Mouse (Mus musculus): Measurements from ENCODE around the gene Riok1.
A peak's percentile ranks its signal among the peaks of the same experiment; 100 is the strongest.

The Riok1 gene

DNA sequence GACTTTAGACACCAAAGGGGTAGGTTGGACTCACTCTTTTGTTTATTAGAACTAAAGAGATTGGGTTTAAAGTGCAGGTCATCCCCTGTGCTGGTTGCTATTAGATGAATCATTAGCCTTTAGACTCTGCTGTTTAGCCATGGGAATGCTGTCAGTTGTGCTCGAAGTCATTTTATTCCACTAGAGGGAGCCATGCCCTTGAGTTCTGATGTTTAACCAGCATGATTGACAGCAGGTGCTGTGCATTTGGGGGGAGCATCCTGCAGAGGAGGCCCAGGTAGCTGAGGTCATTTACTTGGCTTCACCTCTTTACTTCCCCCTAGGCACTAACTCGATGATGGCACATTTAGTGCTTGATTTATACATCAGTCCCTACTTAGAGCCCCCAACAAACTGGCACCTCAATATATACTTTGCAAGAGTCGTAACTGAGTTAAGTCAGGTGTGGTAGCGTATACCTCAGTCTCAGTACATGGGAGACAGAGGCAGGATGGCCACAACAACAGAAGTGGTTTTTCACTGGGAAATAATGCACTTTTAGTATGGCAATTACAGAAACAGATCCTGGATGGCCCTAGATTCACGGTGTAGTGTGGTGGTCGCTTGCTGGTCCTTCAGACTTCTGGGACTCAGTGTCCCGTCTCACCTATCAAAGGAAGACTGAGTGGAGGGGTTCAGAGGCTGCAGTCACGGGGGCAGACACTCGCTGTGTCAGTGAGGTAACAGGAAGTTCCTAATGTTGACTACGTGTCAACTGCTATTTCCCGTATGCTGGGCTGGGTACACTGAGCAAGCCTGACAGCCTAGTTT, 28.3 kb downstream of the Riok1 start:
- peak; percentile 12 to 56 for DNase-seq

DNA sequence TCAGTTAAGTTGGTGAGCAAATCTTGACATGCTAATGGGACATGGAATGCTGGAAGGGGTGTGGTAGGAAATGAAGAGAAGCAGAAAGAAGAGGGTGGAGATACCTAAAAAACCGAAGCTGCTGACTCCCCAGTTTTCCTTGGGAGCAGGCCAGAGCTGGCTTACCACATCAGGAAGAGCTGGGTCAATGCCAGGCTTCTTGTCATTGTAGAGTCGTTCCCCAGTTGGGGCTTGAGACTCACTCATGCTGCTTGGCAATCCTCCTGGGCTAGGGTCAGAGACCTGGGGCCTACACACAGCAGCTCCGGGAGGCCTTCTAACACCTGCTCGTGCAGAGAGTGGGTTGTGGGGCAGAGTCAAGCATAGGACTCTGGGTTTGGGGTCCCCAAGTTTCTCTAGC, 34.1 kb downstream of the Riok1 start:
- DNase-seq = peak in 1 of 2 experiments; percentile 10

DNA sequence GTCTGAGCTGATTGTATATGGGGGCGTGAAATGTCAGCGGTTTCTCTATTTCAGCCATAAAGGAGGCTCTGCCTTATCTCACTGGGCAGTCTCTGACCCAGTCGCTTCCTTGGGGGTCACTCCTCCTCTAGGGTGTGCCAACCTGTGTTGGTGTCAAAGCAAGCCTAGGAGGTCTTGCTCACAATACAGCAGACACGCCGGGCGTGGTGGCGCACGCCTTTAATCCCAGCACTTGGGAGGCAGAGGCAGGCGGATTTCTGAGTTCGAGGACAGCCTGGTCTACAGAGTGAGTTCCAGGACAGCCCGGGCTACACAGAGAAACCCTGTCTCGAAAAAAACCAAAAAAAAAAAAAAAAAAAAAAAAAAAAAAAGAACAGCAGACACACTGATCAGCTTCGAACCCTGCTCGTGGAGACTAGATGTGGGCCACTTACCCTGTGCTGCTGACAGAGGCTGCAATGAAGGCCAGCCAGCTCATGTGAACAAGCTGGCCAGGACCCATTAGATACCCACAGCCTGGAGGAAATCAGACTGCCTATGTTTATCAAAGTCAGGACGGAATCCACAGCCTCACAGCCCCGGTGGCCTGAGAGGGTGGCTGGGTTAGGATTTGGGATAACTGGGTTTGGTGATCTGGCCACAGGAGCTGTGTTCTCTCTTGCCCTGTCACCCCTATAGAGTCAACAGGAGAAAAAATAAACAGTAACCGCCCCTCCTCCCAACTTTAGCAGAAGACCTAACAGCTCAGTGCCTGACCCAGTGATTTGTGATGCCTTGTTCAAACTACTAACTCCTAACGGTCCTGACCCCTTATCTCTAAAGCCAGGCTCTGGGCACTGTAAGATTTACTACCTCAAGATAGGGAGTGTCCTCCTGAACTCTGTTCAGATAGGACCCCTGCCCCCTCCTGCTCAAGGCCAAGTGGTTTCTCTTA, 36.8 kb downstream of the Riok1 start:
- DNase-seq = no peak

DNA sequence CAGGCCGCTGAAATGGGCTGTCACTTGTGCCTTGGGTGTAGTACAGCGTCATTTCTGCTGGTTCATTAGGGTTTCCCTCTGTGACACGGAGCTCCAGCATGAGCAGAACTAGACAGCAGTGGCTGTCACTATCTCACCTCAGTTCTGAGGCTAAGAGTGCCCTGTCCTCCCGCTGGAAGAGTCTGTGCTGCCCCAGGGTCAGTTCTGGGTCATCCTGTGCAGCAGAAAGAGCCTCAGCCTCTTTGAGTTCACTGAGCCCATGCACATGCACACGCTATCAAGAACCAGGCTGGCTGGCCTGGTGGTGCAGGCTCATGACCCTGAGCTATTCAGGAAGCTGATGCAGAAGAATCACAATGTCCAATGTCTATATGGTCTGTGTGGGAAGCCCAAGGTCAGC, 37.6 kb downstream of the Riok1 start:
- DNase-seq = no peak

DNA sequence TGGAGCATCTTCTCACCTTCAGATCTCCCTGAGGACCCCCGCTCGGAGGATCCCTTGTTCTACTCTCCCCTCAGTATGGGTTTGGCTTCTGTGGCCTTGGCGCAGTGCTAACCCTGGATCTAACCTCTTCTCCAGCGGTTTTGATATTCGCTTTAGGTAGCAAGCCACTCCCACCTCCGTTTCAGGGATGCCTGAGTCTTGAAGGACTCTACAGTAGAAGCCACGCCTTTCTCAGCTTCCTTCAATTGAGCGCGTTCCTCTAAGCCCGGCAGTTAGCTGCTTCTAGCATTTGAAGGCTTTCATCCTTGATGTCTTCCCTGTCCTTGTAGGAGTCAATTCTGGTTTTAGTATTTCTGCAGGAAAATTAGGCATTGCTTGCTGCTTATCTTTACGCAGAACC, 40.3 kb downstream of the Riok1 start:
- DNase-seq = peak in 1 of 2 experiments; percentile 32

DNA sequence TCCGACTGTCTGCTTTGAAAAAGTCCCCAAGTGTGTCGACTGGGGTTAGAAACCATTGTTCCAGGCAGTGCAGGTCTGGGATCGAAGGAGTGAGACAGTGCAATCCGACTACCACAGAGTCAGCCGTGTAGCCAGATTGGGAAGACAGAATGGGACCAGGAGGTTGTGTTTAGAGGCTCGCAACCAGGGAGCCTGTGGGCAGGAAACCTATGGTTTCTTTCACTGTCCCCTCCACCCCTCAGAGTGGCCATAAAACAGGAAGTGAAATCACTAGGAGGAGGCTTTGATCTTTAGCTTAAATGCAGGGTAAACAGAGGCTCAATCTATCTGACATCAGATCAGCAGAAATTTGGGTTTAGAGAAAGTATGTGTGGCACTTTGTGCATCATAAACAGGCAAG, 42.0 kb downstream of the Riok1 start:
- no peak for DNase-seq

DNA sequence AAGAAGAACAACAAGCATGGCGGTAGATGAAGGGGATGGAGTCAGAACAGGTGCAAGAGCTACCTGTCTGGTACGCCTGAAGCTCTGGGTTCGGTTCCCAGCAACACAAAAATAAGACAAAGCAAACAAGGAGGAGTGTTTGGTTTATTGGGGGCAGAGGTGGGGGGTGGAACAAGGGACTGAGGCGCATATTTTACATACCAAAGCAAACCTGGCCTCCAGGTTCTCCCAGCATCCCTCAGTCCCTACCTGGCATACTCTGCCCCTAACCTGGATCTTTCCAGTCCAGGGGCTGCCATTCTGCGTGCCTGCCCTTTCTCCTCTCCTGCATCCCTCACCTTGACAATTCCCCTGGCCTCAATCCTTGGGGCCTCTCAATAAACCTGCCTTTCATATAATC, 42.6 kb downstream of the Riok1 start:
- no peak for DNase-seq

DNA sequence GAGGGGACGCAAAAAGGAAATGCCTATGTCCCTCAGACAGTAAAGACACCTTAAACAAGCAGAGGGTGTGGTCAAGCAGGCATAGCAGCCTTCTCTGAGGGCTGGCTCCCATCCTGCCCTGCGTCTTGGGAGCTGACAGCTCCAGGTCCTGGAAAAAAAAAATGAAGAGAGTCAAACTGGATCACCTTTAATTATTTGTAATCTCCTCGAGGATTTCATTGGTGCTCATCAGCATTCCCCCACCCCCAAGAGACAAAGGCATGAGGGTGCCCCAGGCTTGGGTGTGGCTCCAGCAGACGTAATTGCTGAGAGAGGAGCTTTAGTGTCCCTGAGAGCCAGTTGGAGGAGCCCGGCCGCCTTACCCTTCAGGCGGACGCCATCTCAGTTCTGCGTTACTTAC, 43.2 kb downstream of the Riok1 start:
- DNase-seq = no peak

DNA sequence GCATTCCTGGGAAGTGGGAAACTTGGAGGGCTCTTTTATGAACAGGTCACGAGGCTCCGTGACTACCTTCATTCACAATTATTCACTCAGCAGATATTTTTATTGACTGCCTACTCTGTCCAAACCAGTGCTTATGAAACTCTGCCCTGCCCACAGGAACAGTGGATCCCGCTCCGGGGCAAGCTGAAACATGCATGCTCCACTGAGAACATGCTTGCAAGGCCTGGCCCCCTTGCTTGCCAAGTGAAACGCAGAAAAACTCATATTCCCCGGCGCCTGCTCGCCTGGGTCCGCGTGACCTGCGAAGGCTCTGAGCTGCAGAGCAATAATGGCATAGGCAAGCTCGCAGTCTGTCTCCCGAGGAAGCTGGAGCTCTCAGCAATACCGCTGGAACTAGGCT, 43.9 kb downstream of the Riok1 start:
- no peak for DNase-seq

DNA sequence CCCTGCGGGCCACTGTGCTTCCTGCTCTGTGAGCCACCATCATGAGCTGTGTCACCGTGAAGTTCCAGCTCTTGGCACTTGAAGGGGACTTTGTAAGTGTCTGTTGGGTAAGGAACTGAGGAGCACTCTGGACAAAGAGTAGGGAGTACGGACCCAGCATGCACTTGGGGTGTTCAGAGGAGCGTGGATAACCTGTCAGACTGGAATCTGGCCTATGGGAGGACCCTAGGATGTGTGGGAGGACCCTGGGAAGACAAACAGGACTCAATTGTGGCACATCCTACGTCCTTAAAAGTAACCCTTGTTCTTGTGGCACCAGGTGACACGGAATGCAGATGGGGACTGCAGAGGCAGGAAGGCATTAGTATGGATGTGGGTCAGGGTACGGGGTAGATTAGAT, 44.4 kb downstream of the Riok1 start:
- DNase-seq = no peak

DNA sequence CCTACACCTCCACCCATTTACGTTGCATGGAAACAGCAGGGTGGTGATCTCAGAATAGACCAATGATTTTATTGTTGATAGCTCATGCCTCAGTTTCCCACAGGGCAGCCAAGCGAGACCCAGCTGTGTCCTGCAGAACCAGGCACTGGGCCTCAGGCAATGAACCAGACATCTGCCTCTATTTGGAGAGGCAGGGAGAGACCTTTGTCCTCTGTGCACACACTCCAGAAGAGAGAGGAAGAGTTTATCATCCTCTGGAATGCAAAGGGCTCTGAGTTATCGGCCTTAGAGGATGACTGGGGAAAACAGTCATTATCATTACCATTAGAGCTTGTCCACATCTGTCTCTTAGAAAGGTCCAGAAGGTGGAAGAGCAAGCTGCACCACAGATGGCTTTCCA, 49.9 kb downstream of the Riok1 start:
- DNase-seq = no peak

DNA sequence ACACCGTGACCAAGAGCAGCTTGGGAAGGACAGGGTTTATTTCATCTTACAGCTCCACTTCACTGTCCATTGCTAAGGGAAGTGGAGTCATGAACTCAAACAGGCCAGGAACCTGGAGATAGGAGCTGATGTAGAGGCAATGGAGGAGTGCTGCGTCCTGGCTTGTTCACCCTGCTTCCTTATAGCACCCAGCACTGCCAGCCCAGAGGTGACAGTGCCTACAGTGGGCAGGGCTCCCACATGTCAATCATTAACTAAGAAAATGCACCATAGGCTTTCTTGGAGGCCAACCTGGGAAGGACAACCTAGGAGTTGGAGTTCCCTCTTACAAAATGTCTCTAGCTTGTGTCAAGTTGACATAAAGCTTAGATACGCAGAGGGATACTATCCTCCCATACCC, 51.2 kb downstream of the Riok1 start:
- no peak for DNase-seq

DNA sequence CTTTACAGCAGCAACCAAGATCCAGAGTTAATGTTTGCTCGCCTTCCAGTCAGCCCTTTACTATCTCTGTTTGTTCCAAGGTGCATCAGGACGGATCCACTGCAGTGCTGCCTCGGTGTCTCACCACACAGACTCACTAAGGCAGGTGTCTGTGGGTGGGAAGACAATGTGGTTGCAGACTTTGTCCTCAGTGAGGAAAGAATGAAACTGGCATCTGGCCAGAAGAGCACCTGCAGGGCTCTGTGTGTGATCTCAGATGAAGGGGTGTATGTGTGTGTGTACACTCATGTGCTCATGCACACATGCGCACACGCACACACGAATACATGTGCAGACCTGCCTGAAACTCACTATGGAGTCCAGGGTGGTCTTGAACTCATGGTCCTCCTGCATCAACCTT, 52.7 kb downstream of the Riok1 start:
- no peak for DNase-seq

DNA sequence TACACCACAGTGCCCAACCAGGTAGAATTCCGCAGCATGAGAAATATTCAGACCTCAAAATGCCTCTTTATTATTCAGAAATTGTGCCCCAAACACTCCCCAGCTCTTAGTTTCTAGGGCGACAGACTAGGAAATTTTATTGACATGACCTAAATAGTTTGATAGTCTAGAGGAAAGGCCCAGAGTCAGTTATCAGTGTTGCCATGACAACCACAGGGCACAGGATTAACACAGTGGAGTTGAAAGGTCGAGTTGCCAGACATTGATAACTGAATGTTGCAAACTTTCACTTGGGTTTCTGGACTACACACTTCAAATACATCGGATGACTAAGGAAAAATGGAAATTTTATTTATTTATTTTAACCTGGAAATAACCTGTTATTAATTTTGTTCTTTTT, 53.1 kb downstream of the Riok1 start:
- DNase-seq = no peak

DNA sequence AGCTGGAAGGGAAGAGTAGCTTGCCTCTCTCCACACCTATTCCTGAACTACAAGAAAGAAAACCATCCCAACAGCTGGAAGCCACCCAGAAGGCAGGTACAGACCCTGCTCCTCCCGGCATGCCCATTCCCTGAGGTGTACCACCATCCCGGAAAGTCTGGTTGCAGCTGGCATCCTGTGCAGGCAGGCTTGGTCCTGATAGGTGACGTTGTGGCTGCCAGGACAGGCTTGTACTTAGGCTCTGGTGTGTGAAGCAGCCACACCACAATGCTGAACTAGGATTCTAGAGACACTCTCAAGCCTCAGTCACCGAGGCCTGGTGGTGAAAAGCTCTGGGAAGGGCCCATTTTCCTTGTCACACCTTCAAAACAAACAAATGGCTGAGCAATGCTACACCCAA, 59.4 kb downstream of the Riok1 start:
- DNase-seq = no peak

DNA sequence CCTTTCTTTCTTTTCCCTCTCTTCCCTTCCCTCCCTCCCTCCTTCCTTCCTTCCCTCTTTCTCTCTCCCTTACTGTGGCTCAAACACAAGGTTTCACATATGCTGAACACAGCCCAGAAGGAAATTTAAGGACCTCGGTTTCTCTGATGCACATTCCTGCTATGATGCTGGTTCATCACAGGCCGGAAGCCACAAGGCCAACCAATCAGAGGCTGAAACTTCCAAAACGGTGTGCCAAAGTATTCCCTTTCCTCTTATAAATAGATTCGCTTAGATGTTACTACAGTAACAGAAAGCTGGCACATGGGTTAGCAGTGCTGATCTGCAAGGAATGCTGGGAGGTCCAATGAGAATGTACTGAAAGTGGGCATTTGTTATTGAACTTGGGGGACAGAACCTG, 66.6 kb downstream of the Riok1 start:
- DNase-seq = no peak

DNA sequence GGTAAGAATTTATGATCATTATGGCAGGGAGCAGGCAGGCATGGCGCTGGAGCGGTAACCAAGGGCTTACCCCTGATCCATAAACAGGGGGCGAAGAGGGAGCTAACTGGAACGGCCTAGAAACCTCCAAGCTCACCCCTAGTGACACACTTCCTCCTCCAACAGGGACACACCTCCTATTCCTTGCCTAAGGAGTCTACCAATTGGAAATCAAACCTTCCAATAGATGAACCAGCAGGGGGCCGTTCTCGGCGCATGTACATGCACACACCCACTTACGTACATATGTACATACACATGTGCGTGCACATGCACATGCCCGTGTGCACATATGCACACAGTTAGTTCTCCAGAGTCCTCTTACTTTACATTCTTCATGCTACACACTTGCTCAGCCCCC, 67.7 kb downstream of the Riok1 start:
- no peak for DNase-seq

DNA sequence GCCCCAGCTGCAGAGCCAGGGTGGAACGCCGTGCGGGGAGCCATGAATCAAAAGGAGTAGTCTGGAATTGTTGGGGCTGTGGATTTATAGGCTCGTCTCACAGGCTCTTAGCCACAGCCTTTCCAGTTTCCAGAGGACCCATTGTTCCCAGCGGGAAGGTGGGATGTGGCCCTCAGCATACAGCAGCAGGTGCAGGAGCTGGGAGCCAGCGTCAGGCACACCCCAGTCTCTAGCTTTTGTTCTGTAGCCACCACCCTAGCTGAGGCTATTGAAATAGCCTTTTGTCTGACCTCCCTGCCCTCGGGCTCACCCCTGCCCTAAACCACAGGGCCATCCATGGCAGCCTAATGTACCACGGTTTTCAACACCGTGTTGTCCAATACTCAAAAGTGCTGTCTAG, 72.3 kb downstream of the Riok1 start:
- DNase-seq = no peak

Data from lung, adult 18-20 months (tissue).